Mouse (Mus musculus) E14TG2a.4 (cell line): ENCODE results near the gene Mrpl4.

Experiments
- H3K27me3 ChIP-seq: 2 replicates; pipeline ENCODE4 v1.6.1; 2014; ENCODE audit warnings: low read length, control low read depth; ENCODE audit not compliant: insufficient read depth
- H3K36me3 ChIP-seq: 2 replicates; pipeline ENCODE4 v1.6.1; 2014; ENCODE audit warnings: low read length, control low read depth; ENCODE audit not compliant: insufficient read depth
- H3K4me1 ChIP-seq: replicated peaks from 2 replicates; pipeline ENCODE4 v1.6.1; 2014; ENCODE audit warnings: low read depth, low read length, control low read depth
- H3K4me3 ChIP-seq: replicated peaks from 2 replicates; pipeline ENCODE4 v1.5.1; 2014; ENCODE audit warnings: mild to moderate bottlenecking, low read length
- H3K9me3 ChIP-seq: 2 replicates; pipeline ENCODE4 v1.6.1; 2014; ENCODE audit warnings: low read length, control low read depth
- CTCF ChIP-seq: conservative IDR thresholded peaks from 2 replicates; pipeline ENCODE4 v1.5.1; 2014; ENCODE audit warnings: low read length
- NANOG ChIP-seq: IDR thresholded peaks from 2 replicates; pipeline ENCODE4 v1.6.1; 2014; ENCODE audit warnings: borderline replicate concordance, low read length, mixed read lengths
- POU5F1 ChIP-seq: IDR thresholded peaks from 2 replicates; pipeline ENCODE4 v1.6.1; 2014; ENCODE audit warnings: low read length, borderline replicate concordance

Gene Mrpl4

DNA sequence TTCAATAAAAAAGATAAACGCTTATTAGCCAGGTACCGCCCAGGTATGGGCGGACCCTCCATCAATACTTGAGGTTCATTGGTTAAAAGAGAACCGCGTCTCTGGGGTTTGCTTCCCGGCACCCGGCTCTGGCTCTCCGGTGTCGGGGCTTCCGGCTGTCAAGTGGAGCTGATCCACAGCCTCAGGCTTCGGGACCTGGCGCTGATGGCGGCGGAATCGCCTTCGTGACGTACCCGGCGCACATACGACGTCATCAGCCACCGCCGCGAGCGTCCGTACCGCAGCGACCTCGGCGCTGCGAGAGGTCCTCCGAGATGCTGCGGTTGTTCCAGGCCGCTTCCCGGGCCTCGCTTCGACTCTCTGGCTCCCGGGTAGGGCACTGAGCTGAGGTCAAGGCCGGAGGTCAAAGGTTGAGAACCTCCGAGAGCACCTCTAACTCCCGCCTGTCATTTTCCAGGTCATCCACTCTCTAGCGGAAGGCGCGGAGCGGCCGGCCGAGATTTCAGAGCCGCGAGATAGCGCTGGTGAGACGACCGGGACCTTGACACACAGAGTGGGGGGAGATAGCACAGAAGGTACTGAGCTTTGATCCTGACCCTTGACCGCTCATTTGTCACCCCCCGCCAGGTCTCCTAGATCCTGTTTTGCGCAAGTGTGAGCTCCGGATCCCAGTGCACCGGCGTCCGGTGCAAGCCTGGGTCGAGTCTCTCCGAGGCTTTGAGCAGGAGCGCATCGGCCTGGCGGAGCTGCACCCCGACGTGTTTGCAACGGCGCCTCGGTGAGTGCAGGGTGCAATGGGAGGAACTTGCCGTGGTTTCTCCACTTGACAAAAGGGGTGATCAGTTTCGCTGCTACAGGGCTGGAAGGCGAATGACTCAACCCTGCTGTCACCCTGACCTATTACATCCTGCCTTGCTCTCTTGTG, at the start of gene Mrpl4:
Gene Mrpl4, plus strand, starts transcription at position 112 of the 925 bp plus-strand sequence.
- peaks cover 38% of the 10 kb centered on the region for H3K36me3 ChIP-seq
- H3K4me3 ChIP-seq: peak within 1 kb of the TSS; percentile 93
- H3K9me3 ChIP-seq: no peaks in the 10 kb centered on the region
- H3K27me3 ChIP-seq: no peaks in the 10 kb centered on the region
- no peak for TF ChIP-seq NANOG
- TF ChIP-seq POU5F1: no peak
- no peak for TF ChIP-seq CTCF
- peaks cover 41% of the 10 kb centered on the region for H3K4me1 ChIP-seq

DNA sequence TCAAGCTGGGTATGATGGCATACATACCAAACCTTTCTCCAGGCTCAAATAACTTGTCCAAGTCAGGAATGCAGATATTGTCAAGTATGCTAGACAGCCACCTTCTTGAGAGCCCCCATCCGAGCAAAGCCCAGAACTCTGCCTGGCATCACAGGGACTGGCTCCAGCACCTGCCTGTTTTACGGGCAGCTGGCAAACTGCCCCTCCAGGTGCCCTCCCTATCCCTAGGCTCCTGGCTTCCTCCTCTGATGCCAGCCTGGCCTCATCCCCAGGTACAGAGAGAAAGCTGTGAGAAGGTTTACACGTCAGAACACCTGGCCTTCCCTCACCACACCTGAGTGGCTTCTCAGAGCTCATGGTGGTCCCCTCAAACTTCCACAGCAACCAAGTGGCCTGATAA, 45.5 kb upstream of the Mrpl4 start:
- Histone ChIP-seq H3K9me3 (no peaks in the 10 kb centered on the region), H3K4me1 (peaks cover 20% of the 10 kb centered on the region), H3K36me3 (no peaks in the 10 kb centered on the region), H3K4me3 (no peak overlapping the region), H3K27me3 (no peaks in the 10 kb centered on the region)
- TF ChIP-seq CTCF: no peak
- no peak for TF ChIP-seq NANOG
- TF ChIP-seq POU5F1: no peak

DNA sequence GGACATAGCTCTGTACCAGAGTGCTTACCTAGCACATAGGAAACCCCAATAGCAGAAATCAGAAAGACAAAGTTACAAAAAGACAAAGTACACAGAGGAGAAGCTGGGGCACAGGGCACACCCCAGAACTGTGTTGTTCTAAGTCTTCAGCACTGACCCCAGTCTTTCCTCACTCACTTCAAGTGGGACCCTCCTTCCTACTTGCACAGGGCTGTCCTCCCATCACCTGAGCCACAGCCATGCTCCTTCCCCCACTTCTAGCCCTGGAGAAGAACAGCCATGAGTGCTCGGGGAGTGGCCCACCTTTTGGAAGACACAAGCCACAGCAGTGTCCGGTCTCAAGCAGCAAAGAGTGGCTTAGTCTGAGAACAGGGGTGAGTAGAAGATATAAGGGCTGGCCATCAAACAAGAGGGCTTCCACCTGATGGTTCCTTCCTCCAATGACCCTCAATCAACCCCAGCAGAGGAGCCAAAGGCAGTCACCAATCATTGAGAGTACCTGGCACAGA, 43.1 kb upstream of the Mrpl4 start, which contains the start of gene Dnmt1:
Gene Dnmt1, minus strand, starts transcription at position 459 of the 509 bp plus-strand sequence.
- Histone ChIP-seq H3K9me3 (no peaks in the 10 kb centered on the region), H3K4me1 (peaks cover 25% of the 10 kb centered on the region), H3K36me3 (no peaks in the 10 kb centered on the region), H3K4me3 (no peak within 1 kb of the TSS), H3K27me3 (no peaks in the 10 kb centered on the region)
- no peak for TF ChIP-seq POU5F1
- TF ChIP-seq NANOG: no peak
- no peak for TF ChIP-seq CTCF

DNA sequence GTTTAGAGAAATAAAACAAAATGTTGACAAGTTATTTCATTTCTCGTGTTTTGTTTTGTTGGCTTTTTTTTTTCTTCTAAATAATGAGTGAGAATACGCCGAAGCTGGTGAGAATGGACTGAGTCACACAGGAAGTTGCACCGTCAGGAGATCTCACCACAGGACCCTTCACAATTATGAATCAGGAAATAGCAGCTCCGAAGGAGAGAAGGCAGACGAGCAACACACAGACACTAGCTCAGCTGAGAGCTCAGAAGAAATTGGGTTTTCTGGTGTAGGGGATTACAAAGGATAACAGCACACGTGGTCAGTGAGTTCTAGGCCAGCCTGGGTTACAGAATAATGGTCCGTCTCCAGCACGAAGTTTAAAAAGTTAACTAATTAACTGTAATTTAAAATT, 41.0 kb upstream of the Mrpl4 start:
- Histone ChIP-seq H3K9me3 (no peaks in the 10 kb centered on the region), H3K36me3 (peaks cover 19% of the 10 kb centered on the region), H3K4me1 (peaks cover 45% of the 10 kb centered on the region), H3K4me3 (no peak overlapping the region), H3K27me3 (no peaks in the 10 kb centered on the region)
- TF ChIP-seq NANOG: no peak
- TF ChIP-seq CTCF: no peak
- TF ChIP-seq POU5F1: no peak

DNA sequence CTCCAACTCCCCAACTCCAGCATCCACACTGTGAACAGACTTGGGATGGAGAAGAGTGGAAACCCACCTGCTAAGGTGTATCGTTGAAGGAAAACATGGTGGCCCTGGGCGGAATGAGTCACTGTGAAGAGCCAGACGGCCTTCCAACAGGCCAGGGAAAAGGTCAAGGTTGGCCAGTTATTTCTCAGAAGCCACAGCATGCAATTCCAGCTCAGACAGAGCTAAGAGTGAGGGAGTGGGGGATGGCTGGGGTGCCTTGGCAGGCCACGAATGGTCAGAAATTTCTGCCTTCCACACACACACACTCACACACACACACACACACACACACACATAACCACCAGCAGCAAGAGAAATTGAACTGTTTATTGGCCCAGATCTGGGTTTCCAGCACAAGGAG, 36.9 kb upstream of the Mrpl4 start:
- H3K27me3 ChIP-seq: no peaks in the 10 kb centered on the region
- no peak for TF ChIP-seq CTCF
- no peak for TF ChIP-seq NANOG
- no peak for TF ChIP-seq POU5F1

DNA sequence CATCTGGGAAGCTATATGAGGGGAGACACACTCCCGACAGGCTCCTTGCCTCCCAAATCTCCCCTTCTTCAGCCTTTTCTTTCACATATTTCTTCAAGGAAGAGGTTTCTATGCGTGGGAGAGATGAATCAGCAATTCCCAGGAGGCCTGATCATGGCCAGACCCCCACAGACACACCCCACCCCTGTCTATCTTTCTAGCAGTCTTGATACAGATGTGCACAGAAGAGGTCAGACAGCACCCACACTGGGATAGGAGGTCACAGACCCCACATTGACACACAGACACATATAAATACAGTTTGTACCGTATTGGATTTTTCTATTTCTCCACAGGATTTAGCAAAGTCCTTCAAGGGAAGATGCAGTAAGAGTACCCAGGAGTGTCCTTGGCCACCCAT, 36.5 kb upstream of the Mrpl4 start:
- Histone ChIP-seq H3K27me3 (no peaks in the 10 kb centered on the region), H3K4me1 (peaks cover 73% of the 10 kb centered on the region), H3K36me3 (peaks cover 60% of the 10 kb centered on the region), H3K9me3 (no peaks in the 10 kb centered on the region), H3K4me3 (no peak overlapping the region)
- TF ChIP-seq CTCF: no peak
- TF ChIP-seq NANOG: no peak
- no peak for TF ChIP-seq POU5F1

More for the DNA sequence above, 36.9 kb upstream of the Mrpl4 start:
- H3K4me1 ChIP-seq: peaks cover 69% of the 10 kb centered on the region
- no peak overlapping the region for H3K4me3 ChIP-seq
- H3K36me3 ChIP-seq: peaks cover 56% of the 10 kb centered on the region
- H3K9me3 ChIP-seq: no peaks in the 10 kb centered on the region

DNA sequence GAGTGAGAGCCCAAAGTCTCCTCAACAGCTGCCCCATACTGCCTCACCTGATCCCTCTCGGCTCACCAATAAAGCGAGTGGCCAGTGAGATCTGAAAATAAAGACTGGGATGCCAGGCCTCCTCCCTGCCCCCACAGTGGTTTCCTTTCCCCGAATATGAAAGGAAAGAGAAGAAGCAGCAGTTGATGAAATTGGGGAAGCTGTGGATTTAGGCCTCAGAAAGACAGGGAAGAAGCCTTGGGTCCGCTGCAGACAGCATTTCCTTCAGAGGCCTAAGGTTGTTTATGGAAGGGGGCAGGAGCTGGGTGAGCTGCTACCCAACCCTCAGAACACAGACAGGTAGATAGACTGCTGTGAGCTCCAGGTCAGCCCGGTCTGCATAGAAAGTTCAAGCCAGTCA, 35.8 kb upstream of the Mrpl4 start:
- Histone ChIP-seq H3K9me3 (no peaks in the 10 kb centered on the region), H3K4me1 (peaks cover 81% of the 10 kb centered on the region), H3K27me3 (no peaks in the 10 kb centered on the region), H3K36me3 (peaks cover 67% of the 10 kb centered on the region), H3K4me3 (peak overlapping the region; percentile 60; the same call in 1 of the 2 replicates)
- no peak for TF ChIP-seq CTCF
- no peak for TF ChIP-seq POU5F1
- TF ChIP-seq NANOG: no peak

DNA sequence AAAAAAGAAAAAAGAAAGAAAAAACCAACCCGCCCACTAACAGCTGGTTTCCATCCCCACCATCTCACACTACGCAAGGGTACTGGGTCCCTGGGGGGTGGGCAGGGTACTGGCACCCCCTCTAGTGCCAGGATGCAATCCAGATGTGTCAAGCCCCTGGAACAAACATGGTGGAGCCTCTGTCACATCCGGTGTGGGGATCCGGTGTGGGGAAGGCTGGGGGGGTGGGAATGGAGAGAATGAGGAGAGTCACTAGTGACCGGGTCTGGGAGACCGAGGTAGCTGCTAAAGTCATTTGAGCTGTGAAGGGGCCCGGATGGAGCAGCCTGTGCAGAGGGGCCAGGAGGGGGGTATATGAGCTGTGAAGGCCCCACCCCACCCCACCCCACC, 30.8 kb upstream of the Mrpl4 start:
- TF ChIP-seq CTCF (no peak), POU5F1 (no peak), NANOG (no peak)
- Histone ChIP-seq H3K4me1 (peaks cover 84% of the 10 kb centered on the region), H3K4me3 (peak overlapping the region; percentile 74), H3K36me3 (peaks cover 73% of the 10 kb centered on the region), H3K9me3 (no peaks in the 10 kb centered on the region), H3K27me3 (no peaks in the 10 kb centered on the region)
